Mouse (Mus musculus) embryonic fibroblast, embryonic 13.5 days (primary cell): ENCODE data around the gene Ddr2.

ENCODE experiments used
- CTCF ChIP-seq: IDR thresholded peaks from 2 replicates; pipeline ENCODE4 v1.5.1; 2011; ENCODE audit warnings: mild to moderate bottlenecking, control low read depth, low read length, moderate library complexity, borderline replicate concordance; ENCODE audit not compliant: insufficient read depth
- POLR2A ChIP-seq: IDR thresholded peaks from 2 replicates; pipeline ENCODE4 v1.6.1; 2011; ENCODE audit warnings: low read depth, mild to moderate bottlenecking, control low read depth, low read length, moderate library complexity

DNA sequence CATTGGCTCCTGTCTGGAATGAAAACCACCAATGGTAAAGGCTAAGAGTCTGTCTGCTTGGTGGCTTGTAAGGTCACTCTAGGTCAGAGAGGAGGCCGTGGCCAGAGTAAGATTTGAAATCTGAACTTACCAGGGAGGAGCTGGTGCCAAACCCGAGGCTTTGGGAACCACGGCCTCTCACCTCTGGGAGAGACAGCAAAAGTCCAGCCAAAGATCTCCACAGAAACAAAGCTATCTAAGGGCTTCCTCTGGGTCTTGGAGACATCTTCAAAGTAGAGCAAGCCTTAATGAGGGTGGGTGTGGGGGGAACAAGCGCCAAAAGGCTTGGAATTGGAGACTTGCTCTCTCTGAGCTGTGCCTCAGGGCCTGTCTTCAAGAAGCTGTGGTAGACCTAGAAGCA is 62.1 kb downstream of the Ddr2 start:
- TF ChIP-seq CTCF, result no peak
- no peak for TF ChIP-seq POLR2A
